Mouse (Mus musculus): Measurements from ENCODE around the gene Mfsd9.

Mfsd9 gene

DNA sequence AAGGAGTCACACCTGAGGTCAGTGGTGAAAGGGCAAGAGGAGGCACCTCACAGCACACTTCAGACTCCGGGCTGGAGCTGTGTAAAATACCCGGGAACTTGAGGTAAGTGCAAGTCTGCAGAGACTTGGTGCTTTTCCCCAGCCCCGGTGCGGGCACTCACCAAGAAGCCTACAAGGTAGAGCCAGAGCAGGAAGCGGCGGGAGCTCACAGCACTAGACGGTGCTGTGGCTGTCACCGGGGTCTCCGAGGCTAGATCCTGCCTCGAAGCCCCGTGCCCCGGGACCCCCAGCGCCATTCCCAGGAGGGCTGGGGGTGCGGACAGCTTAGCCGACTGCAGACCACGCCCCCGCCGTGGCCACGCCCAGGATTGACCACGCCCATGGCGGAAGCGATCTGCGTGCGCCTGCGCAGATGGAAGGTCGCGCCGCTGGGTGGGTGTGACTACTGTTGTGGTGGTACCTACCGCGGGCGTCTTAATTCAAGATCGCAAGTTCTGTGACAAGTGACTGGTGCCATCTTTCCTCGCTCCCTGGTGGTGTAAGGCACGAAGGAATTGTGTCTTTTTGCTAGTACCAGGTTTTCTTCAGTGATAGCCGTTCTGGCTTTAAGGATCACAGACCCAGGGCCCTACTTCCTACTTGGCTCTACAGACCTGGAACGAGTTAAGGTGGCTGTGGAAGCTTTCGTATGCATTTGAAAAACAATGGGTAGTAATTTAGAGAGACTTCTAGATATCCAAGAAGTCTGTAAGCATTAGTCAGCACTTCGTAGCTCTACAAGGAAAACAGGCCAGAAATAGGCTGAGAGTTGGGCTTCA lies at the start of gene Mfsd9:
Gene Mfsd9, minus strand, starts transcription at position 364 of the 818 bp plus-strand sequence.
- ATAC-seq (ENCODE audit: insufficient number of reproducible peaks, low FRiP score, low TSS enrichment): peak; percentile 62

DNA sequence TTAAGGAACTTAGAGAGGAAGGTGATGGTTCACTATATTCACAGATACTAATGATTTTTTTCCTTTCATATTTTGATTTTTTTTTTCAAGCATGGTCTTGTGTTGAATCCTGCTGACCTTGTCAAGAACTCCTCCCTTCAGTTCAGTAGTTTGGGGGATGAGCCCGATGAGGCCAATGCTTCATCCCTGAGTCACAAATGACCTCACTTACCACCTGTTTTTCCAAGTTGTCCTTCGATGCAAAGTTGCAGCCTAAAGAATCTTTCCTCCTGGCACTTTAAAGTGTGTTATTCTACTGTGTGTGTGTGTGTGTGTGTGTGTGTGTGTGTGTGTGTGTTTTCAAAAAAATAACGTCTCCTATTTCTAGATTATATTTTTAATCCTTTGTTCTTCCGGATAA lies 45.0 kb upstream of the Mfsd9 start:
- ATAC-seq (ENCODE audit: insufficient number of reproducible peaks, low FRiP score, low TSS enrichment): no peak

DNA sequence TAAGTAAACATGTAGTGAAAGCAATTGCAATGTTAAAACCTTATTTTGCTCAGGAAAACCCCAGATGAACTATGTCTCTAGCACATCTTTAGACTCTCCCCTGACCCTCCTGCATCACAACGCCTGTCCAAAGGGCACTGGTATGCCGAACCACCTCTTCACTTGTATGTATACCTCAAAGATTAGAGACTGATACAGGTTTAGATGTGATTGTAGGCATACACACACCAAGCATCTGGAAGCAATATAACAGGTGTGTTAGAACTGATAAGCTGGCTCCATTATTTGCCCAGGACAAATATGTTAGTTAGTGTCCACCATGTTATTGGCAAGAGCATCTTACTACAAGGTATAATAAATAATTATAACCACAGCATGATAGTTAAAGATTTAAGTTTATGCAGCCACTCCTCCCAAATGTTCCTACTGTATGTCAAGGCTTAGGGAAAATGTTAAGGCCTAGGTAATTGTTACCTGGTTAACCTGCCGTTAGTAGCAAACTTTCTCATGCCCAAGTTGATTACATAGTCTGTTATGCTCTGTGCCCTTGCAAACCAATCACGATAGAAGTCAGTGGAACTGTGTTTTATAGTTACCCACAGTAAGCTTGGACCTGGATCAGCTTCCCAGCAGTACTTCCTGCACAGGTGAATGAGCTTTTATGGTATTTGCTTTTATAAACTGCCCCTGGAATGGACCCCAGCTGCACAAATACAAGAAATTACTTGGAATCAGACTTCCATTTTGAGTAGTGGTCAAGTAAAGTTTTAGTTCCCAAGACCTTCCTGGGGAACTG lies 40.4 kb upstream of the Mfsd9 start:
- no peak for ATAC-seq (ENCODE audit: insufficient number of reproducible peaks, low FRiP score, low TSS enrichment)

DNA sequence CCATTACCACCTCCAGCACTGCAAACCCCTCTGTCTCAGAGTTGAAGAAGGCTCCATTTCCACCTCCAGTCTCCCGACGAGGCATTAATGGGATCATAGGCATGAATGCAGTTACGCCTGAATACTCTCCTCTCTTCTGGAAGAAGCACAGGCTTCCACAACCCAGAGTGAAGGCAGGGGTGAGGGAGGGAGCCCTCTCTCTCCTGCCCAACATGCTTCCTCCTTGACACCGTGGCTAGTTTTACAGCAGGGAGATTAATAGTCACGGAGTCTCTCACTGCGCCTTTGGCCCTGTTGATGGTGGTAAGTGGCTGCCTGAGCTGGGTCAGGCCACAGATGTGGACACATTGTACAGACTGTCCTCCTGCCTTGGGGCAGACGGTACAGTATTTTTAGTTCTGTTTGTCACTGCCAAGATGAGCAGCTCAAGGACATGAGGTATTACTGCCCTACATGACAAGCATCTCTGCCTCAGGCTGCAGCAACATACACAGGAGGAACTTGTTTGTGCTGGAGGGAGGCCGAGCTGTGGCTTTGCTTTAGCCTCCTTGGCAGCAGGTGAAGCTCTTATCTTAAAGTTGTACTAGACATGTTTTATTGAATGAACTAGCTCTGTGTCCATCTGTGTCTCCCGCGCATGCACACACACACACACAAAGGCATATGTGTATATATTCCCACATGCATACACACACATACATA lies 38.9 kb upstream of the Mfsd9 start:
- ATAC-seq (ENCODE audit: insufficient number of reproducible peaks, low FRiP score, low TSS enrichment): no peak

DNA sequence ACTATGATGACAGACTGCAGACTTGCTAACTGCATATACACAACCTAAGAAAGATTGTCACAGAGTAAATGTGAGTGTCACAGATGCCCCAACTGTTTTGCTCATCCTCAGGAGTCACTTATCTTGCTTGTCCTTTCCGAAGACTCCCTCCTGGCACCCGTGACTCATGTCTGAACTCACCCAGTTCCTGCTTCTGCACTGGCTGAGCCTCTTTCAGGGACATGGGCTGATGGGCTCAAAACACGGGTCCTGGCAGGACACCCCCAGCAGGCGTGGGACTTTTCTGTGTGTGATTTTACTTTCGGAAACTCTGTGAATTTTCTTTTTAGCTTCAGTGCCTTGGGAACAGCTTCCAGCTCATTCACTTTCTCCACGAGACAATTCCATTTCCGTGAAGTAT lies 35.3 kb upstream of the Mfsd9 start:
- ATAC-seq (ENCODE audit: insufficient number of reproducible peaks, low FRiP score, low TSS enrichment): no peak

DNA sequence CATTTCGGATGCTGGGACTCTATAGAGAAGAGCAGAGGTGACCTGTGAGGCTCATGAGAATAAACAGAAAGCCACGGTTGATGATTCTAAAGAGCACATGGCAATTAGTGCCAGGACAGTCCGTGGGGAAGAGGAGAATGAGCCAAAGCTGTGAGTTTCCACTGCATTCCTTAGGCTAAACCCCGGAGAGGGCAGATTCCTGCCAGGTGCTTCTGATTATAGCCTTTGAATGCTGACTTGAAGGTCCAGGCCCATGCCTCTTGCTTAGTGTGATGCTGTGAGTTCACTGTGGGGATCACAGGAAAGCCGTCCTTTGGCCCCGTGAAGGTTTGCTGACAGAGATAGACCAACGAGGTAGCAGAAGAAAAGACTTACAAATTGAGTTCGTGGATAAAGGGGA lies 34.4 kb upstream of the Mfsd9 start:
- ATAC-seq (ENCODE audit: insufficient number of reproducible peaks, low FRiP score, low TSS enrichment): no peak

DNA sequence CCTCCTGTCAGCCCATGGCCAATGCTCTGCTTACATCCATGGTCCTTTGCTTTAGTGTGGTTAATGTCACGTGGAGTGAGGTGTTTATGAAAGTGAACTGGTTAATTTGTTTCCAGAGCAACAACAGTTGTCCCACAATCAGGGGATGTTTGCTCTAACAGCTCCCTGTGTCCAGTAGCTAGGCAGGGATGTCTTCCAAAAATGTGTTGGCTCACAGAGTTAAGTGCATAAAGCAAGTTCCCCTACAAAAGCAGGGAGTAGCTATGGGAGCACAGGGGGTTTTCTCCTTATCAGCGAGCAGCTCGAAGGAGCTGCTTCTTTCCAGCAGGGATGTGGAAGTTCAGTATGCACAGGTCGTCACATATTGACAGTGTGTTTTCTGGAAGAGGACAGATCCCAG lies 34.0 kb upstream of the Mfsd9 start:
- no peak for ATAC-seq (ENCODE audit: insufficient number of reproducible peaks, low FRiP score, low TSS enrichment)

DNA sequence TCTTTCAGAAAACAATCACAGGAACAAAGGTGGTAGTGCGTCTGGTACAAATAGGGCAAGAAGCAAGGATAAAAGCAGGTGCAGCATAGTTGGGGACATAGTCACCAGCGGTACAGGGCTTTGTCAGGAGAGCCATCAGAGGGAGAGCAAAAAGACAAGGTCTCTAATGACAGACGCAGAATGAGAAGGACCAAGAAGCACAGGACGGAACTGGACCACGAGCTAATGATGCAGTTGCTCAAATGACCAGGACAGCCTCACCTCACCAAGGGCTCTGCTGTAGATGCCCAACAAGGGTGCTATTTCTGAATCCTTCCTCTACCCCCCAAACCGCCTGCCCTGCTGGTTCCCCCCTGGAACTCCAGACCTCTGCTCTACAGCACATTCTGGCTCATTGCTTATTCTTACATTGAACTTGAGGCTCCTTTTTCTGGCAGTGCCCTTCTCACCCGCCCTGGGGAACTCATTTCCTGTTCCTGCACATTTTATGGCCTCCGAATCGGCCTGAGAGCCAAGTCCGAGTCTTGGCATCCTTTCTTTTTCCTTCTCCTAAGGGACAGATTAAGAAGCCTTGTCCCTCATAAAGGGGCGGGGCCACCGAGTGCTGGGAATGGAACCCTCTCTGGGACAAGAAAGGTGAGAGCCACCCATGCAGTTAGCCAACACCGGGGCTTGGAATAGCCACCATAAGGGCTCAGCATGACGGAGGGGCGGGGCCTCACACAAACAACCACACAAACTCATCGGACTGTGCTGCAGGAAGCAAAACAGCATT lies 24.8 kb upstream of the Mfsd9 start:
- ATAC-seq (ENCODE audit: insufficient number of reproducible peaks, low FRiP score, low TSS enrichment): 0 out of 2 replicates have a peak, but pooled peaks have one; percentile 20

DNA sequence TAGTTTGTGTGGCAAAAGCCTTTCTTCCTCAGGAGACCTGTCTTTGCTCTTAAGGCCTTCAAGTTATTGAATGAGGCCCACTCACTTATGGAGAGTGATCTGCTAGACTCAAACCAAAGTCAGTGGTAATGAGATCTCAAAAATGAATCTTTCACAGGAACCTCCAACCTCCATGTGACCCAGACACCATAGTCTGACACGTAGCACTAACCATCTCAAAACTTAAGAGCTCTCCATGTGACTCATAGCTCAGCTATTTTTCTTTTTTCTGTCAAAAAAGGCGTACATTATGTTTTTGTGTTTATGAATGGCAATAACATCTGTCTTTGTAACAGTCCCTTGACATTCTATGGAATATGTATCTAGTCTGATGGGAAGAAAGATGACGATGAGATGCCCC lies 18.2 kb upstream of the Mfsd9 start:
- ATAC-seq (ENCODE audit: insufficient number of reproducible peaks, low FRiP score, low TSS enrichment): no peak

DNA sequence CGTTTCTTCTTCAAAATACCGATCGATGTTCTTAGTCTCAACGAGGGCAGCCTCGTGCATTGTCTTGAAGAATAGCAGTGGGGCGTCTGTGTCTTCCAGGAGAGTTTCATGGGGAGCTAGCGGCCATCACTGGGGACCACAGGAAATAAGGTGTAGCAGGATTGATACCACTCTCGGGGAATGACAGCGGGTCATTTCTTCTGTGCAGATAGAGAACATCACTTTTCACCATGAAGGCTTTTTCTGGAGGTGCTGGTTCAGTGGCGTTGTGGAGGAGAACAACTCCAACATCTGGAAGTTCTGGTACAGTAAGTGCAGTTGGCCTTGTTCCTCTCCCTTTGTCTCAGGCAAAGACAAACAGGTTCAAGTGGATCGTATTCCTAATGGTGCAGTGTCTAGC lies 15.4 kb upstream of the Mfsd9 start:
- no peak for ATAC-seq (ENCODE audit: insufficient number of reproducible peaks, low FRiP score, low TSS enrichment)

DNA sequence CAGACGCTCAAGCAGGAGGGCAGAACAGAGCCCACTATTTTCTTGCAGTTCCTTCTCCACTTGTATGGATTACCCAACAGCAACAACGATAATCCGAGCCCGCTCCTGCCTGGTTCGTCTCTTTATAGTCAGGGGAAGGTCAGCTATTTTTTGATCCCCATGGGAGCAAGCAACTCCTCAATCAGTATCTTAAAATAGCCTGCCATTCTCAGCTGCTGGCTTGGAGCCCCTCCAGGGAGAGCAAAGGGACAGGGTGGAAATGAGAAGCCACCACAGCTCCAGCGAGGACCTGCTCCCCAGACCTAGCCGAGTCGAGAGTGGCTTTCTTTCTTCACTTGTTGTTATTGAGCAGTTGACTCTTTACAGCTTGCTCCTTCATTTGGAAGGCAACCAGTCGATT lies 14.9 kb upstream of the Mfsd9 start, which contains the start of gene Tmem182:
Gene Tmem182, plus strand, starts transcription at position 251 of the 400 bp plus-strand sequence.
- no peak for ATAC-seq (ENCODE audit: insufficient number of reproducible peaks, low FRiP score, low TSS enrichment)

DNA sequence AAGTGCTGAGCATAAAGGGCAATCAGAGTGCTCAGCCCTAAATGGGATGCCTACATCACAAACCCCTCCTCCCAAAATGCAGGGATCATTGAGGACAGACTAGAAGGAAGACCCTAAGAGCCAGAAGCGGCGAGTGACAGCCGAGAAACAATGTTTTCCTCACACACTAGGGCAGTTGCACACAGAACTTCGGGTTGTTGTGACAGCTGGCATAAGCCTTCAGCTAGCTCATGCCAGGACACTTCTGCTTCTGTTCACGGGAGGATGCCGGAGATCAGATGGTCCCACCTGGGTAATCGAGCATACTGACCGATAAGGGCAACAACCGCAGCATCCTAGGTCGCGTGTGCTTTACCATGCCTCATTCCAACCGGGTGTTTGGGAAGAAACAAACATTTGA lies 13.6 kb upstream of the Mfsd9 start:
- no peak for ATAC-seq (ENCODE audit: insufficient number of reproducible peaks, low FRiP score, low TSS enrichment)

DNA sequence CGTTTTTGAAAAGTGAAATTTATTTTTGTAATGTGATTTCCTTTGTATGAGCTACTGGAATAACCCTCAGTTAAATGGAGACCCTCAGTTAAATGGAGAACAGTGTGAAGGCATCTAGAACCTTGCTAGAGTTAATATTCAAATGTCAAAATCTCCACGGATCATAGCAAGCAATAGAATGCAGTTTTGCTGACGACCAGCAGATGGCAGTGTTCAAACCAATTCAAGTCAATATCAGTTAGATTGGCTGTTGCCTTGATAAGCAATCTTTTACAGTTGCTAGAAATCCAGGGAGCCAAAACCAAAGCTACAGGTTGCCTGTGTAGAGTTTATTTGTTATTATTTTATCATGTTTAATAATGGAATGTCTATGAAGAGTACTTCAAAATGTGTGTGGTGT lies 12.3 kb upstream of the Mfsd9 start:
- ATAC-seq (ENCODE audit: insufficient number of reproducible peaks, low FRiP score, low TSS enrichment): no peak

DNA sequence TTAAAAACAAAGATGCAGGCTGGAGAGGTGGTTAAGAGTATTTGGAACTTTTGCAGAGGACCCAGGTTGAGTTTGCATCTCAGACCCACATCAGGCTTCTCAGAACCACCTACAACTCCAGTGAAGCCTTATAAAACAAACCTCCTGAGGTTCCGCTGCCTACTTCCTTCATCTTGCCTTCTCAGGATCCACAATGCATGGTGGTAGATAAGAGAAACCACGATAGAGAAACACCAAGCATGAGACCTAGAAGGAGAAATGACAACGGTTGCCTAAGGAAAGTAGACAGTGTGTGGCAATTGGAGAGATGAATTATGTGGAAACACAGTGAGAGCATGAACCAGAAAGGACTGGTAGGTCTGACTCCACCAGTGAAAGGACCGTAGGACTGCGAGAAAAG lies 10.4 kb upstream of the Mfsd9 start:
- ATAC-seq (ENCODE audit: insufficient number of reproducible peaks, low FRiP score, low TSS enrichment): no peak

DNA sequence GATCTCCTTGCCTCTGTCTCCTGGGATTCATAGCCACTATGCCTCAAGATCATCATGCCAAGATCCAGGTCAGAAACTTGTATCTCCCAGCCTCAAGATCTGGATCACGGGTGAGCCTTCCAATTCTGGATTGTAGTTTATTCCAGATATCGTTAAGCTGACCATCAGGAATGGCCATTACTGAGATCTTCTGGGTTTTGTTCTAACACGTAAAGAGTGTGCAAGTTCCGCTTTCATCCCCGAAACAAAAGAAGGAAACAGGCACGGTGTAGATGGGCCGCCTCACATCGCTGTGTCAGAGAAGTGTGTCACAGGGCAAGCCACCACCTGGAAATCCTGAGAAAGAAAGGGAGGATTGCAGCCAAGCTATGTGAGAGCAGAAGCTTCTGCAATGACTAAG lies 8.6 kb upstream of the Mfsd9 start:
- ATAC-seq (ENCODE audit: insufficient number of reproducible peaks, low FRiP score, low TSS enrichment): no peak

DNA sequence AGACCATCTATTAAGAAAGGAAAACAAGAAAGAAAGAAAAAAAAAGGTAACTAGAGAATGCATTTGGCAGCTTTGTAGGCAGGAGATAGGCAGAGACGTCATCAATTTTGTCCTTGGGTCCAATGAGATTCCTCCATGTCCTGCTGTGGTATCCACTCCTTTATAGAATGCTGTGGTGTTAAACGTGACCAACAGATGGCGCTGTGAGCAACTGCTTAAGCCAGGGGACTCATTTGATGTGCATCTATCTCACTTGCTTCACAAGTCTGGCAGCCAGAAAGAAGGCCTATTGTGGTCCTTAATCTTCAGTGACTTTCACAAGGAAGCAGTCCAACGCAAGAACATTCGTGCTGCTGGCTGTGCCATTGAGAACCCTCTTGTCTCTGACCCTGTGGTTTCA lies 6.9 kb upstream of the Mfsd9 start:
- ATAC-seq (ENCODE audit: insufficient number of reproducible peaks, low FRiP score, low TSS enrichment): peak; percentile 68; the same call in 1 of the 2 replicates

DNA sequence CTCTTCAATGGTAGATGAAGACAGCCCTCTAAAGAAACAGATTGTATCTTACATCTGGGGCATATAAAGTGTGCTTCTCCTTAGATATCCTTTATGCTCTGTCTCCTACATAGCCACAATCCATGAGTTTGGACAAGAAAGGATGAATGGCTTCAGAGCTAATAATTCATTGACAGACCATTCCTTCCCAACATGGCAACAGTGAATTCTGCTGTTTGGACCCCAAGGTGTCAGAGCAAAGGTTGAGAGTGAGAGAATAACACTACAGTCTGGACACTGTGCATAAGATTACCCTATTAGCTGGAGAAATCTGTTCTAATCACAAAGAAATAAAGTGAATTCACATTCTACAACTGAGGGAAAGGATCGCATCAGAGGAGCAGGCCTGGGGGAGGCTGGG lies 5.0 kb upstream of the Mfsd9 start:
- ATAC-seq (ENCODE audit: insufficient number of reproducible peaks, low FRiP score, low TSS enrichment): no peak

DNA sequence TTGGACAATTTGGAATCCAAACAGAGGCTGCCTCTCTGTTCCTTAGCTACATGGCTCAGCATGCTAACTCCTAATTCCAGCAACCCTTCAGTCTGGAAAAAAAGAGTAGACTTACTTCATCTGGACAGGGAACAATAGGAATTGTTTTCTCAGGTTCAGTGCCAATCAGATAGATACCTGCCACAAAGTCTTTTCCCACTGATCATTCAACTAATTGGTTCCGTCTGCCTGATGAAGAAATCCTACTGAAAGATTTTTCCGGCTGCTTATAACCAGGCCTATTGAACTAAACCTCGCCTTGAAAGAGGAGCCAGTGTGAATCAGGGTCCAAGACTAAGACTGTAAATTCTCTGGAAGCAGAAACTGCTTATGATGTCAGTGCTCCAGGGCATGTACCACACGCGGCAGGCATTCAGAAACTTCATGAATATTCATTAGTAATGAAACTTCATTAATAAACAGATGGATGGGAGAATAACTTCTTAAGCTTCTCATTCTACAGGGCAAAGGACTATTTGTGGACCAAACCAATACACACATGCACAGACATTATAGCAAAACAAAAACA lies 737 bp downstream of the Mfsd9 start:
- ATAC-seq (ENCODE audit: insufficient number of reproducible peaks, low FRiP score, low TSS enrichment): no peak

DNA sequence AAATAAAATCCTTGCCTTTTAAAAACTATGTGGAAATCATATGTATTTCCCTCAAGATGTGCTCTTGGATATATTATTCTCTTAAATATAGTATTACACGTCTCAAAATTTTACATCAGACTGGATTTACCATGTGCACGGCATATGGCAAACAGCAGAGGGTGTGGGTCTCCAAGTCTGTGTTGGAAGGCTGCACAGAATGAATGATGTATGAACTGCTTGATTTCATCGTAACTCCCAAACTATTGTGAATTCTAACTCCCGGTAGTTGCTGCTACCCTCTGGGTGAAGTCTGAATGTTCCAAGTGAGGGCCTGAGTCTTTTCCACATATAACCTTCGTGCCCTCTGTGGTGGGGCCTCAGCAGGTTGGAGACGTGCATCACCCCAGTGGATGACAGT lies 1.5 kb downstream of the Mfsd9 start:
- ATAC-seq (ENCODE audit: insufficient number of reproducible peaks, low FRiP score, low TSS enrichment): no peak

DNA sequence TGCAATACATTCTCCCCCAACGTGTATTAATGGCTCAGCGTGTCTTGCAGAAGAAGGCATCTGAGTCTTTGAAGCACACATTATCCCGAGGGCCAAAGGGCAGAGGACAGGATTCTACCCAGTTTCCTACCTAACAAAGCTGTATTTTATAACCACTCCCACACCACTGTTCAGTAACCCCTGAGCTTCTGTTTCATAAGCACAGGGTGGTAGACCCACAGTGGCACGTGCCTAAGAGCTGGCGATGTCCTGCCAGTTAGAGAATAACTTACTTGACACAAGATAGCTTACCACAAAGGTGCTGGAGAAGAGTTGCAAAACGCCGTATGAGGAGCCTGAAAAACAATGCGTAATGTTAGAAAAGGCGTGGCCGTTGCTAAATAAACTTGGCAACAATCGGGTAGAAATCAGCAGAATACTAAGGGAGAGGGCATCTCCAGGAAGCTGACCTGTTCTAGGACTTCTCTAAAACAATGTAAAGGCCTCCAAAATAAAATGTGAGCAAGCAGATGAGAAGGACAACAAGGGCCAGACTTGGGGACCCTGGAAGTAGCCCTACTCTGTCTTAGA lies 4.5 kb downstream of the Mfsd9 start:
- no peak for ATAC-seq (ENCODE audit: insufficient number of reproducible peaks, low FRiP score, low TSS enrichment)
